Mouse (Mus musculus) bone marrow, adult 2 months (tissue): ENCODE data around the gene Brox.

ENCODE experiments used
- CTCF ChIP-seq: fragments of 200-500 bp; IDR thresholded peaks from 2 replicates; pipeline ENCODE4 v1.5.1; 2011; ENCODE audit warnings: low read length, control low read depth; ENCODE audit not compliant: control insufficient read depth, insufficient read depth
- POLR2A ChIP-seq: fragments of 200-500 bp; IDR thresholded peaks from 2 replicates; pipeline ENCODE4 v1.6.1; 2011; ENCODE audit warnings: low read depth, mild to moderate bottlenecking, control low read depth, low read length, borderline replicate concordance; ENCODE audit not compliant: control insufficient read depth

DNA sequence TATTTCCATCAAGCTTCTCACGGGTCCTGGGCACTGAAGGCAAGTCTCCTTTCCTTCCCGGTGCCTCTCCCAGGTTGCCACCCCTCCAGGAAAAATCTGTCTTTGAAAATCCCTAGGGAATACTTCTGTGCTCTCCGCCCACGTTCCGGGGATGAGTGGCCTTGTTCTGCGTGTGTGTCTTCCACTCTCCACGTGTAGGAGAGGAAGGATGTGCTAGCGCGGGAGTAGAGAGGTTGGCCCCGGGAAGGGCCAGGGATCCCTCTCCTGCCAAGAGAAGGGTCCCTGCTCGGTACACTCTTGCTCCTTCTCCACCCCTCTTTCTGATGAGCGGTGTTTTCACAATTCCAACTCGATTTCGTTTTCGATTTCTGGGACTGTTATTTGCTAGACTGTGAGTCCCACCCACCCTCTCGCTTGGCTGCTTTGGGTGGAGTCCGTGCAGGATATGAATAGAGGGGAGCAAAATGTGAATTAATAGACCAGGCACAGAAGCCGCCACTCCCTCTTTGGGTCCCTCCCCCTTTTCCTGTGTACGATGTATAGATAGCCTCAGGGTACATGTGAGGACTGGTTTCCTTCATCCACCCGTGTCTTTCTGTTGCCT lies 919 bp upstream of the Brox start:
- TF ChIP-seq POLR2A (no peak), CTCF (no peak)
